Mouse (Mus musculus) kidney, adult 2 months (tissue): ENCODE results near the gene Gm12166. TPM values are rescaled to one million over a fixed set of nuclear protein-coding genes. Genes with fewer than 3 reads are reported as not detected.
A peak's percentile ranks its signal among the peaks of the same experiment; 100 is the strongest.

Experiments used
- DNase-seq: peaks from one replicate; pipeline ENCODE4 v3.0.0; 2021
- H3K27ac ChIP-seq: fragments of 200-500 bp; 2 replicates; pipeline ENCODE4 v1.5.1; 2012; ENCODE audit warnings: low read depth, low read length, control low read depth, inconsistent platforms; ENCODE audit not compliant: insufficient read depth
- H3K27me3 ChIP-seq: fragments of 200-500 bp; replicated peaks from 2 replicates; pipeline ENCODE4 v1.6.1; 2012; ENCODE audit warnings: mild to moderate bottlenecking, moderate library complexity, low read length, inconsistent platforms; ENCODE audit not compliant: control insufficient read depth, insufficient read depth
- H3K36me3 ChIP-seq: fragments of 200-500 bp; 2 replicates; pipeline ENCODE4 v1.6.1; 2012; ENCODE audit warnings: mild to moderate bottlenecking, moderate library complexity, low read length, inconsistent platforms; ENCODE audit not compliant: control insufficient read depth, insufficient read depth
- H3K4me1 ChIP-seq: fragments of 200-500 bp; 2 replicates; pipeline ENCODE4 v1.6.1; 2011; ENCODE audit warnings: low read length; ENCODE audit not compliant: control insufficient read depth, insufficient read depth
- H3K4me3 ChIP-seq: fragments of 200-500 bp; 2 replicates; pipeline ENCODE4 v1.5.1; 2011; ENCODE audit warnings: mild to moderate bottlenecking, low read depth, low read length, control low read depth; ENCODE audit not compliant: insufficient read depth
- CTCF ChIP-seq: fragments of 200-500 bp; conservative IDR thresholded peaks from 2 replicates; pipeline ENCODE4 v1.5.1; 2011; ENCODE audit warnings: low read depth, mild to moderate bottlenecking, control low read depth, low read length, moderate library complexity, mixed read lengths; ENCODE audit not compliant: insufficient read depth, insufficient read length
- POLR2A ChIP-seq: fragments of 200-500 bp; IDR thresholded peaks from one replicate; pipeline ENCODE4 v1.6.1; 2011; ENCODE audit warnings: low read depth, low read length, control low read depth
- WGBS: fragments of 180-500 bp; shearing (Covaris S2); methylation state at CpG from one replicate; pipeline ENCODE4 v1.1.7; 2018; 5-methylcytosine and 5-hydroxymethylcytosine counted together
- polyA plus RNA-seq: library from polyadenylated mRNA; depleted of rRNA; stranded (reverse); fragments of >200 nt; gene quantifications from 2 replicates; pipeline ENCODE4 v1.2.3, GENCODE M21; 2012; rRNA removed

Gene Gm12166
- polyA plus RNA-seq, 1 experiment = 9.6 TPM

DNA sequence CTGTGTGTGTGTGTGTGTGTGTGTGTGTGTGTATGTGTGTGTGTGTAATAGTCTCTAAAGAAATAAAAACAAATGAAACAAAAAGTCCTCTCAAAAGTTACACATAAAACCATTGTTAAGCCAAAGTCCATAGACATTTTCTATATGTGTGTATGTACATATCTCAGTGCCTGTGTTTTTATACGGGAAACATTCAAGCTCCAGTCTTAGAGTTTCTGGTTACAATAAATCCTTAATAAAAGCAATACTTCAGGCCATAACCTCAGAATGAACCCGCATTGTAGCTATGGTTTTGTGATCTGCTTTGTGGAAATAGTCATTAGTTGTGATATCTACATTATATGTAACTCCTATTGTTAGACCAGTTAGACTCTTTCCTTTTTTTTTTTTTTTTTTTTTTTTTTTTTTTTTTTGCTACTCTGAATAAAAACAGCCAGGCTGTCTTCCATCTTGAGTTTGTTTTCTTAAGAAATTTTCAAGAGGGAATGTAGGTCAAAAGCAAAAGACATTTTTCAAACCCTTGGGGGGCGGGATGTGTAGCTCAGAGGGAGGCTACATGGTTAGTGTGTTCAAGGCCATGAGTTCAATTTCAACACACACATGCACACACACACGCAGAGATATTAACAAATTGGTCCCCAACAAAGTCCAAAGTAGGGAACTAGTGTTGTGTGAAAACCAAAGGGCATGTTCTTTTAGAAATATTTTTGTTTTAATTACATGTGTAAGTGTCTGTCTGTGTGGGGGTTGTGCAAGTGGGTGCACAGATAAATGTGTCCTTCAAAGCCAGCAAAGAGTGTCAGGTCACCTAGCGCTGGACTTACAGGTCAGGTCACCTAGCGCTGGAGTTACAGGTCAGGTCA is 23.9 kb downstream of the Gm12166 start:
- 79% methylated on average over 6 of the region's 6 CpGs for WGBS
- H3K4me3 ChIP-seq = no peak overlapping the region
- peak; percentile 15 for DNase-seq
- no peaks in the 10 kb centered on the region for H3K27me3 ChIP-seq
- no peaks in the 10 kb centered on the region for H3K4me1 ChIP-seq
- TF ChIP-seq CTCF = no peak
- TF ChIP-seq POLR2A = no peak
- no peaks in the 10 kb centered on the region for H3K36me3 ChIP-seq
- H3K27ac ChIP-seq = no peak overlapping the region

- no peaks in the 10 kb centered on the region for H3K36me3 ChIP-seq
- H3K27ac ChIP-seq = no peak overlapping the region
- 27% methylated on average over 7 of the region's 7 CpGs for WGBS
- no peak for DNase-seq
- no peak overlapping the region for H3K4me3 ChIP-seq
- H3K4me1 ChIP-seq = no peaks in the 10 kb centered on the region
- TF ChIP-seq POLR2A (no peak), CTCF (no peak)
- no peaks in the 10 kb centered on the region for H3K27me3 ChIP-seq
Observed at GRCm38 (mm10) chr11:46025962-46026392, 26.1 kb downstream of the Gm12166 start.

GRCm38 (mm10) chr11:46022983-46023382 is 29.1 kb downstream of the Gm12166 start:
- TF ChIP-seq CTCF (no peak), POLR2A (no peak)
- WGBS = 66% methylated on average over 6 of the region's 6 CpGs
- no peaks in the 10 kb centered on the region for H3K4me1 ChIP-seq
- H3K27ac ChIP-seq = no peak overlapping the region
- no peaks in the 10 kb centered on the region for H3K27me3 ChIP-seq
- no peak overlapping the region for H3K4me3 ChIP-seq
- H3K36me3 ChIP-seq = no peaks in the 10 kb centered on the region
- no peak for DNase-seq

GRCm38 (mm10) chr11:46021850-46022249 is 30.3 kb downstream of the Gm12166 start:
- no peak for TF ChIP-seq POLR2A
- no peak for TF ChIP-seq CTCF
- H3K4me1 ChIP-seq = no peaks in the 10 kb centered on the region
- H3K4me3 ChIP-seq = no peak overlapping the region
- H3K27ac ChIP-seq = no peak overlapping the region
- DNase-seq = no peak
- H3K36me3 ChIP-seq = no peaks in the 10 kb centered on the region
- H3K27me3 ChIP-seq = no peaks in the 10 kb centered on the region

- H3K36me3 ChIP-seq = no peaks in the 10 kb centered on the region
- no peaks in the 10 kb centered on the region for H3K4me1 ChIP-seq
- DNase-seq = no peak
- H3K4me3 ChIP-seq = no peak overlapping the region
- H3K27ac ChIP-seq = no peak overlapping the region
- WGBS = 91% methylated on average over 1 of the region's 1 CpGs
- no peak for TF ChIP-seq CTCF
- no peak for TF ChIP-seq POLR2A
- H3K27me3 ChIP-seq = no peaks in the 10 kb centered on the region
Observed at GRCm38 (mm10) chr11:46020246-46020645, 31.9 kb downstream of the Gm12166 start.

- 23% methylated on average over 6 of the region's 6 CpGs for WGBS
- TF ChIP-seq CTCF (peak; percentile 74), POLR2A (no peak)
- Histone ChIP-seq H3K4me3 (no peak overlapping the region), H3K27ac (no peak overlapping the region), H3K36me3 (no peaks in the 10 kb centered on the region), H3K4me1 (no peaks in the 10 kb centered on the region), H3K27me3 (no peaks in the 10 kb centered on the region)
- DNase-seq = peak; percentile 58
Observed at GRCm38 (mm10) chr11:46016061-46016460, 36.1 kb downstream of the Gm12166 start.

Other genes starting within 250 kb of the Gm12166 start
- 63.0 and 64.9 TPM in 2 replicates for gene Clint1, start 200.3 kb downstream of the Gm12166 start, polyA plus RNA-seq
- 2.1 TPM in 2 replicates for gene Lsm11, start 107.4 kb downstream of the Gm12166 start, polyA plus RNA-seq
- 4.8 and 7.9 TPM in 2 replicates for gene Thg1l, start 96.8 kb downstream of the Gm12166 start, polyA plus RNA-seq
- gene Sox30, start 72.0 kb downstream of the Gm12166 start, polyA plus RNA-seq = 0.05 and 0.11 TPM in 2 replicates
- gene Adam19, start 3.7 kb upstream of the Gm12166 start, polyA plus RNA-seq = 2.9 and 3.6 TPM in 2 replicates
- 0.19 and 0.30 TPM in 2 replicates for gene Nipal4, start 114.2 kb upstream of the Gm12166 start, polyA plus RNA-seq
- gene Fndc9, start 183.2 kb upstream of the Gm12166 start, polyA plus RNA-seq = not detected in 2 replicates